Mouse (Mus musculus): ENCODE results near the gene Atp5g2.

DNA sequence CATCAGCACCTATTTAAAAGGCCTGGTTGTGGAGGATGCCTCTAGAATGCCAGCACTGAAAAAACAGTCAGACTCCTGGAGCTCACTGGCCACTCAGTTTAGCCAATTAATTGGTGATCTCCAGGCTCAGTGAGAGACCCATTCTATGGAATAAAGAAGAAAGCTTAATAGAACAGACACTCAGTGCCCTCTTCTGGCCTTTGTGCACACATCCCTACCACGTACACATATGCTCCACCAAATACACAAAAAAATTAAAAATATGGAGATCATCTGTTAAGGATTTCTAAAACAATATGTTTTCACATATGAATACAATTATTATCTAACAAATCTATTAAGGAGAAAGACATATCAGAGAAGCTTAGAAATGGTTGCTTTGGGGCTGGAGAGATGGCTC, 51.4 kb downstream of the Atp5g2 start:
- TF ChIP-seq CHD1 (IDR thresholded peaks at IDR 0.05; ENCODE audit: low read depth, low read length) (no peak), TAL1 (IDR thresholded peaks at IDR 0.05; ENCODE audit: low read length) (no peak)

Data from MEL (cell line).